Mouse (Mus musculus): ENCODE data around the gene C130074G19Rik. TPM values are rescaled to one million over a fixed set of nuclear protein-coding genes. Genes with fewer than 3 reads are reported as not detected.

The C130074G19Rik gene
- total RNA-seq, 1 experiment from 2014 or later: 0.10 TPM

GRCm38 (mm10) chr1:184886160-184886559 is 3.1 kb upstream of the C130074G19Rik start:
- no peak for ATAC-seq (replicated peaks in 1 of 2; ENCODE audit: insufficient read depth in 1 of 2, low FRiP score in 2 of 2, low TSS enrichment in 1 of 2, low read depth in 1 of 2, poor library complexity in 2 of 2, severe bottlenecking in 2 of 2)

- ATAC-seq (replicated peaks in 1 of 2; ENCODE audit: insufficient read depth in 1 of 2, low FRiP score in 2 of 2, low TSS enrichment in 1 of 2, low read depth in 1 of 2, poor library complexity in 2 of 2, severe bottlenecking in 2 of 2): no peak
Measured at GRCm38 (mm10) chr1:184881861-184882260, 1.2 kb downstream of the C130074G19Rik start.

- no peak for ATAC-seq (replicated peaks in 1 of 2; ENCODE audit: insufficient read depth in 1 of 2, low FRiP score in 2 of 2, low TSS enrichment in 1 of 2, low read depth in 1 of 2, poor library complexity in 2 of 2, severe bottlenecking in 2 of 2)
Measured at GRCm38 (mm10) chr1:184881211-184881610, 1.8 kb downstream of the C130074G19Rik start.

GRCm38 (mm10) chr1:184878860-184879259 is 4.2 kb downstream of the C130074G19Rik start:
- no peak for ATAC-seq (replicated peaks in 1 of 2; ENCODE audit: insufficient read depth in 1 of 2, low FRiP score in 2 of 2, low TSS enrichment in 1 of 2, low read depth in 1 of 2, poor library complexity in 2 of 2, severe bottlenecking in 2 of 2)

- ATAC-seq (replicated peaks in 1 of 2; ENCODE audit: insufficient read depth in 1 of 2, low FRiP score in 2 of 2, low TSS enrichment in 1 of 2, low read depth in 1 of 2, poor library complexity in 2 of 2, severe bottlenecking in 2 of 2): no peak
Measured at GRCm38 (mm10) chr1:184877306-184877705, 5.7 kb downstream of the C130074G19Rik start.

- ATAC-seq (replicated peaks in 1 of 2; ENCODE audit: insufficient read depth in 1 of 2, low FRiP score in 2 of 2, low TSS enrichment in 1 of 2, low read depth in 1 of 2, poor library complexity in 2 of 2, severe bottlenecking in 2 of 2): no peak
Measured at GRCm38 (mm10) chr1:184873910-184874309, 9.1 kb downstream of the C130074G19Rik start.

- no peak for ATAC-seq (replicated peaks in 1 of 2; ENCODE audit: insufficient read depth in 1 of 2, low FRiP score in 2 of 2, low TSS enrichment in 1 of 2, low read depth in 1 of 2, poor library complexity in 2 of 2, severe bottlenecking in 2 of 2)
Measured at GRCm38 (mm10) chr1:184872069-184872819, 10.8 kb downstream of the C130074G19Rik start.

GRCm38 (mm10) chr1:184871506-184871905 is 11.5 kb downstream of the C130074G19Rik start:
- ATAC-seq (replicated peaks in 1 of 2; ENCODE audit: insufficient read depth in 1 of 2, low FRiP score in 2 of 2, low TSS enrichment in 1 of 2, low read depth in 1 of 2, poor library complexity in 2 of 2, severe bottlenecking in 2 of 2): no peak

GRCm38 (mm10) chr1:184870646-184871385 is 12.2 kb downstream of the C130074G19Rik start:
- no peak for ATAC-seq (replicated peaks in 1 of 2; ENCODE audit: insufficient read depth in 1 of 2, low FRiP score in 2 of 2, low TSS enrichment in 1 of 2, low read depth in 1 of 2, poor library complexity in 2 of 2, severe bottlenecking in 2 of 2)

- 0 out of 4 replicates have a peak, but pooled peaks of 1 of the 2 experiments have one; percentile 50 for ATAC-seq (replicated peaks in 1 of 2; ENCODE audit: insufficient read depth in 1 of 2, low FRiP score in 2 of 2, low TSS enrichment in 1 of 2, low read depth in 1 of 2, poor library complexity in 2 of 2, severe bottlenecking in 2 of 2)
Measured at GRCm38 (mm10) chr1:184869939-184870565, 13.0 kb downstream of the C130074G19Rik start.

- ATAC-seq (replicated peaks in 1 of 2; ENCODE audit: insufficient read depth in 1 of 2, low FRiP score in 2 of 2, low TSS enrichment in 1 of 2, low read depth in 1 of 2, poor library complexity in 2 of 2, severe bottlenecking in 2 of 2): no peak
Measured at GRCm38 (mm10) chr1:184867640-184868120, 15.3 kb downstream of the C130074G19Rik start.

GRCm38 (mm10) chr1:184864381-184864801 is 18.6 kb downstream of the C130074G19Rik start:
- ATAC-seq (replicated peaks in 1 of 2; ENCODE audit: insufficient read depth in 1 of 2, low FRiP score in 2 of 2, low TSS enrichment in 1 of 2, low read depth in 1 of 2, poor library complexity in 2 of 2, severe bottlenecking in 2 of 2): no peak

GRCm38 (mm10) chr1:184862636-184863035 is 20.4 kb downstream of the C130074G19Rik start:
- ATAC-seq (replicated peaks in 1 of 2; ENCODE audit: insufficient read depth in 1 of 2, low FRiP score in 2 of 2, low TSS enrichment in 1 of 2, low read depth in 1 of 2, poor library complexity in 2 of 2, severe bottlenecking in 2 of 2): no peak

GRCm38 (mm10) chr1:184861551-184861950 is 21.5 kb downstream of the C130074G19Rik start:
- no peak for ATAC-seq (replicated peaks in 1 of 2; ENCODE audit: insufficient read depth in 1 of 2, low FRiP score in 2 of 2, low TSS enrichment in 1 of 2, low read depth in 1 of 2, poor library complexity in 2 of 2, severe bottlenecking in 2 of 2)

GRCm38 (mm10) chr1:184860276-184860675 is 22.7 kb downstream of the C130074G19Rik start:
- ATAC-seq (replicated peaks in 1 of 2; ENCODE audit: insufficient read depth in 1 of 2, low FRiP score in 2 of 2, low TSS enrichment in 1 of 2, low read depth in 1 of 2, poor library complexity in 2 of 2, severe bottlenecking in 2 of 2): no peak

- ATAC-seq (replicated peaks in 1 of 2; ENCODE audit: insufficient read depth in 1 of 2, low FRiP score in 2 of 2, low TSS enrichment in 1 of 2, low read depth in 1 of 2, poor library complexity in 2 of 2, severe bottlenecking in 2 of 2): no peak
Measured at GRCm38 (mm10) chr1:184858253-184858652, 24.8 kb downstream of the C130074G19Rik start.

GRCm38 (mm10) chr1:184857216-184857615 is 25.8 kb downstream of the C130074G19Rik start:
- ATAC-seq (replicated peaks in 1 of 2; ENCODE audit: insufficient read depth in 1 of 2, low FRiP score in 2 of 2, low TSS enrichment in 1 of 2, low read depth in 1 of 2, poor library complexity in 2 of 2, severe bottlenecking in 2 of 2): no peak

- peak in 1 of 2 experiments; percentile 25; a peak in 1 of 4 replicates for ATAC-seq (replicated peaks in 1 of 2; ENCODE audit: insufficient read depth in 1 of 2, low FRiP score in 2 of 2, low TSS enrichment in 1 of 2, low read depth in 1 of 2, poor library complexity in 2 of 2, severe bottlenecking in 2 of 2)
Measured at GRCm38 (mm10) chr1:184853922-184854321, 29.1 kb downstream of the C130074G19Rik start.
